Mouse (Mus musculus) hindbrain, embryonic 13.5 days (tissue): ENCODE measurements at regions not wholly inside any gene's neighbourhood (a gene's known extent, or its start where the extent isn't known, plus 50 kb on each side); places are given as distances from the start of the nearest gene placed in this dataset.

Source experiments
- ATAC-seq: fragments of 200-750 bp; cut with Nextera tagmentation; 2 replicates; pipeline ENCODE4 v1.8.0; 2017; ENCODE audit warnings: moderate TSS enrichment; ENCODE audit not compliant: low FRiP score
- H3K27ac ChIP-seq: fragments of 300-500 bp; sonication (generic); 2 replicates; pipeline ENCODE4 v1.5.1; 2015; ENCODE audit warnings: inconsistent platforms, mild to moderate bottlenecking, moderate library complexity
- H3K27me3 ChIP-seq: fragments of 300-500 bp; sonication (generic); 2 replicates; pipeline ENCODE4 v1.6.1; 2015; ENCODE audit warnings: mild to moderate bottlenecking, inconsistent platforms
- H3K36me3 ChIP-seq: fragments of 300-500 bp; sonication (generic); 2 replicates; pipeline ENCODE4 v1.6.1; 2015; ENCODE audit warnings: mild to moderate bottlenecking, inconsistent platforms
- H3K4me1 ChIP-seq: fragments of 300-500 bp; sonication (generic); replicated peaks from 2 replicates; pipeline ENCODE4 v1.6.1; 2015; ENCODE audit warnings: inconsistent platforms
- H3K4me2 ChIP-seq: fragments of 300-500 bp; sonication (generic); 2 replicates; pipeline ENCODE4 v1.6.1; 2015; ENCODE audit warnings: inconsistent platforms, mild to moderate bottlenecking, moderate library complexity
- H3K4me3 ChIP-seq: fragments of 300-500 bp; sonication (generic); 2 replicates; pipeline ENCODE4 v1.5.1; 2015; ENCODE audit warnings: mild to moderate bottlenecking, inconsistent platforms
- H3K9ac ChIP-seq: fragments of 300-500 bp; sonication (generic); 2 replicates; pipeline ENCODE4 v1.6.1; 2015; ENCODE audit warnings: mild to moderate bottlenecking, inconsistent platforms
- H3K9me3 ChIP-seq: fragments of 300-500 bp; sonication (generic); 2 replicates; pipeline ENCODE4 v1.6.1; 2016; ENCODE audit warnings: inconsistent platforms
- WGBS: fragments of 180-500 bp; shearing (Covaris S2); methylation state at CpG from one replicate; pipeline ENCODE4 v1.1.7; 2015; 5-methylcytosine and 5-hydroxymethylcytosine counted together

- Histone ChIP-seq H3K4me2 (no peak overlapping the region), H3K9me3 (no peaks in the 10 kb centered on the region), H3K4me3 (no peak overlapping the region), H3K27me3 (no peaks in the 10 kb centered on the region), H3K4me1 (no peaks in the 10 kb centered on the region), H3K36me3 (no peaks in the 10 kb centered on the region), H3K9ac (no peak overlapping the region), H3K27ac (no peak overlapping the region)
- 62% methylated on average over 3 of the region's 3 CpGs for WGBS
- ATAC-seq, result no peak
Observed at GRCm38 (mm10) chr2:46013771-46014269, 896.6 kb upstream of the Zeb2 start.

GRCm38 (mm10) chr2:46012716-46013115 lies 895.5 kb upstream of the Zeb2 start:
- Histone ChIP-seq H3K9ac (no peak overlapping the region), H3K36me3 (no peaks in the 10 kb centered on the region), H3K4me2 (no peak overlapping the region), H3K4me1 (no peaks in the 10 kb centered on the region), H3K4me3 (no peak overlapping the region), H3K27ac (no peak overlapping the region), H3K27me3 (no peaks in the 10 kb centered on the region), H3K9me3 (no peaks in the 10 kb centered on the region)
- WGBS, result 92% methylated on average over 1 of the region's 1 CpGs
- no peak for ATAC-seq

GRCm38 (mm10) chr2:45975157-45975556 lies 858.0 kb upstream of the Zeb2 start:
- Histone ChIP-seq H3K36me3 (no peaks in the 10 kb centered on the region), H3K4me3 (no peak overlapping the region), H3K27ac (no peak overlapping the region), H3K9me3 (no peaks in the 10 kb centered on the region), H3K27me3 (no peaks in the 10 kb centered on the region), H3K9ac (no peak overlapping the region), H3K4me1 (no peaks in the 10 kb centered on the region), H3K4me2 (no peak overlapping the region)
- ATAC-seq, result no peak

GRCm38 (mm10) chr2:45968635-45969034 lies 851.4 kb upstream of the Zeb2 start:
- Histone ChIP-seq H3K4me2 (no peak overlapping the region), H3K9ac (no peak overlapping the region), H3K9me3 (no peaks in the 10 kb centered on the region), H3K4me3 (no peak overlapping the region), H3K27ac (no peak overlapping the region), H3K4me1 (no peaks in the 10 kb centered on the region), H3K27me3 (no peaks in the 10 kb centered on the region), H3K36me3 (no peaks in the 10 kb centered on the region)
- WGBS, result 90% methylated on average over 5 of the region's 5 CpGs
- ATAC-seq, result no peak

GRCm38 (mm10) chr2:45956792-45957330 lies 839.7 kb upstream of the Zeb2 start:
- no peak overlapping the region for H3K27ac ChIP-seq
- WGBS, result 72% methylated on average over 4 of the region's 4 CpGs
- no peaks in the 10 kb centered on the region for H3K9me3 ChIP-seq
- ATAC-seq, result no peak
- no peaks in the 10 kb centered on the region for H3K36me3 ChIP-seq
- no peak overlapping the region for H3K4me3 ChIP-seq
- no peak overlapping the region for H3K4me2 ChIP-seq
- no peaks in the 10 kb centered on the region for H3K4me1 ChIP-seq
- no peak overlapping the region for H3K9ac ChIP-seq
- H3K27me3 ChIP-seq, result no peaks in the 10 kb centered on the region

GRCm38 (mm10) chr2:45948758-45949157 lies 831.6 kb upstream of the Zeb2 start:
- H3K4me3 ChIP-seq, result no peak overlapping the region
- H3K4me1 ChIP-seq, result no peaks in the 10 kb centered on the region
- 69% methylated on average over 1 of the region's 1 CpGs for WGBS
- no peak for ATAC-seq
- no peaks in the 10 kb centered on the region for H3K36me3 ChIP-seq
- H3K9ac ChIP-seq, result no peak overlapping the region
- no peak overlapping the region for H3K4me2 ChIP-seq
- no peaks in the 10 kb centered on the region for H3K9me3 ChIP-seq
- H3K27me3 ChIP-seq, result no peaks in the 10 kb centered on the region
- no peak overlapping the region for H3K27ac ChIP-seq

GRCm38 (mm10) chr2:45925791-45926480 lies 808.7 kb upstream of the Zeb2 start:
- H3K36me3 ChIP-seq, result no peaks in the 10 kb centered on the region
- no peak overlapping the region for H3K4me3 ChIP-seq
- H3K9me3 ChIP-seq, result no peaks in the 10 kb centered on the region
- H3K4me2 ChIP-seq, result no peak overlapping the region
- H3K27ac ChIP-seq, result no peak overlapping the region
- ATAC-seq, result no peak
- H3K27me3 ChIP-seq, result no peaks in the 10 kb centered on the region
- no peaks in the 10 kb centered on the region for H3K4me1 ChIP-seq
- H3K9ac ChIP-seq, result no peak overlapping the region
- 87% methylated on average over 7 of the region's 7 CpGs for WGBS

GRCm38 (mm10) chr2:45908871-45909270 lies 791.7 kb upstream of the Zeb2 start:
- H3K9ac ChIP-seq, result no peak overlapping the region
- no peaks in the 10 kb centered on the region for H3K36me3 ChIP-seq
- no peaks in the 10 kb centered on the region for H3K27me3 ChIP-seq
- H3K27ac ChIP-seq, result no peak overlapping the region
- H3K4me2 ChIP-seq, result no peak overlapping the region
- WGBS, result 39% methylated on average over 1 of the region's 1 CpGs
- no peaks in the 10 kb centered on the region for H3K9me3 ChIP-seq
- H3K4me1 ChIP-seq, result no peaks in the 10 kb centered on the region
- ATAC-seq, result no peak
- H3K4me3 ChIP-seq, result no peak overlapping the region

GRCm38 (mm10) chr2:45904623-45905235 lies 787.5 kb upstream of the Zeb2 start:
- no peaks in the 10 kb centered on the region for H3K9me3 ChIP-seq
- no peak overlapping the region for H3K4me3 ChIP-seq
- H3K27ac ChIP-seq, result no peak overlapping the region
- no peaks in the 10 kb centered on the region for H3K4me1 ChIP-seq
- ATAC-seq, result no peak
- H3K27me3 ChIP-seq, result no peaks in the 10 kb centered on the region
- no peak overlapping the region for H3K4me2 ChIP-seq
- H3K36me3 ChIP-seq, result no peaks in the 10 kb centered on the region
- 86% methylated on average over 2 of the region's 2 CpGs for WGBS
- no peak overlapping the region for H3K9ac ChIP-seq

GRCm38 (mm10) chr2:45904090-45904489 lies 786.9 kb upstream of the Zeb2 start:
- no peak overlapping the region for H3K27ac ChIP-seq
- H3K9me3 ChIP-seq, result no peaks in the 10 kb centered on the region
- no peaks in the 10 kb centered on the region for H3K36me3 ChIP-seq
- WGBS, result 91% methylated on average over 4 of the region's 4 CpGs
- no peaks in the 10 kb centered on the region for H3K27me3 ChIP-seq
- no peaks in the 10 kb centered on the region for H3K4me1 ChIP-seq
- no peak overlapping the region for H3K4me2 ChIP-seq
- H3K4me3 ChIP-seq, result no peak overlapping the region
- H3K9ac ChIP-seq, result no peak overlapping the region
- ATAC-seq, result no peak

GRCm38 (mm10) chr2:45903350-45903749 lies 786.2 kb upstream of the Zeb2 start:
- no peaks in the 10 kb centered on the region for H3K9me3 ChIP-seq
- no peaks in the 10 kb centered on the region for H3K4me1 ChIP-seq
- no peaks in the 10 kb centered on the region for H3K27me3 ChIP-seq
- WGBS, result 86% methylated on average over 1 of the region's 1 CpGs
- no peak for ATAC-seq
- no peak overlapping the region for H3K9ac ChIP-seq
- H3K27ac ChIP-seq, result no peak overlapping the region
- no peaks in the 10 kb centered on the region for H3K36me3 ChIP-seq
- H3K4me2 ChIP-seq, result no peak overlapping the region
- H3K4me3 ChIP-seq, result no peak overlapping the region

GRCm38 (mm10) chr2:45901892-45902291 lies 784.7 kb upstream of the Zeb2 start:
- Histone ChIP-seq H3K27ac (no peak overlapping the region), H3K9me3 (no peaks in the 10 kb centered on the region), H3K4me1 (no peaks in the 10 kb centered on the region), H3K4me2 (no peak overlapping the region), H3K4me3 (no peak overlapping the region), H3K9ac (no peak overlapping the region), H3K27me3 (no peaks in the 10 kb centered on the region), H3K36me3 (no peaks in the 10 kb centered on the region)
- 97% methylated on average over 4 of the region's 4 CpGs for WGBS
- no peak for ATAC-seq

GRCm38 (mm10) chr2:45884680-45885079 lies 767.5 kb upstream of the Zeb2 start:
- Histone ChIP-seq H3K27ac (no peak overlapping the region), H3K4me3 (no peak overlapping the region), H3K9ac (no peak overlapping the region), H3K4me2 (no peak overlapping the region), H3K4me1 (no peaks in the 10 kb centered on the region), H3K27me3 (no peaks in the 10 kb centered on the region), H3K36me3 (no peaks in the 10 kb centered on the region), H3K9me3 (no peaks in the 10 kb centered on the region)
- ATAC-seq, result no peak
- 95% methylated on average over 3 of the region's 3 CpGs for WGBS
